Comparison of ENCODE assay signal across 11 mouse cellular contexts in the genomic region with DNA sequence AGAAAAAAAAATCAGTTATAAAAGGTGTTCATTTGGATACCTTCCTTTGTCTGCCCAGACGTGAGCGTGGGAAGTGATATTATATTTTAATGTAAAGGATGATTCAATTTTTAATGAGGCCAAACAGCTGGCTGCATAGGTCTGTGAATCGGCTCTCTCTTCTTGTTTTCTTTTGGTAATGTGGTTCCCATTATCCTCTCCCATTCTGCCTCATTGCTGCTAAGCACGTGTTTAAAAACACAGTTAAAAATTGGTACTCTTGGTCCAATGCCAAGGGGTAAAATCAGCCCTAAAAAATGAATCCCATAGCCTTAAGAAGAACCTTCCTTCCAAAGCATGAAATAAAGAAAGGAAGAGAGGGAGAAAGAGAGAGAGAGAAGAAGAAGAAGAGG. TPM values are rescaled to one million over a fixed set of nuclear protein-coding genes. Genes with fewer than 3 reads are reported as not detected.
DNase-seq lines count a peak whose midpoint lies in the region; ATAC-seq and TF ChIP-seq lines count a peak whose summit lies in the region.
"Had no signal": no experiment of that assay in that cellular context is flagged by ENCODE, and none has a peak within 500 bp of the region (broad histone marks: within the 10 kb centered on the region; RNA-seq: fewer than 3 reads in every experiment).

No protein-coding gene starts in this region.

- H3K9ac ChIP-seq in forebrain, embryonic 15.5 days (replicated peaks), result no peak overlapping the region
- no peak overlapping the region for H3K9ac ChIP-seq in forebrain, embryonic 11.5 days (ENCODE audit: low read length)
- H3K9ac ChIP-seq in kidney, postnatal 0 days (ENCODE audit: low read depth, low read length), result no peak overlapping the region
- no peak overlapping the region for H3K9ac ChIP-seq in neural tube, embryonic 15.5 days (replicated peaks)
- H3K9ac ChIP-seq: liver, embryonic 12.5 days had no signal

- no peak for TF ChIP-seq CTCF in kidney, postnatal 0 days (IDR thresholded peaks at IDR 0.05; ENCODE audit: low read depth)

- H3K27me3 ChIP-seq in forebrain, embryonic 15.5 days, result no peaks in the 10 kb centered on the region
- no peaks in the 10 kb centered on the region for H3K27me3 ChIP-seq in forebrain, embryonic 11.5 days (ENCODE audit: control insufficient read depth, insufficient read depth, low read length)
- H3K27me3 ChIP-seq in kidney, postnatal 0 days (ENCODE audit: insufficient read depth, low read length), result no peaks in the 10 kb centered on the region
- H3K27me3 ChIP-seq in embryonic facial prominence, embryonic 10.5 days (replicated peaks; ENCODE audit: low read depth, poor library complexity, severe bottlenecking), result no peaks in the 10 kb centered on the region
- no peaks in the 10 kb centered on the region for H3K27me3 ChIP-seq in neural tube, embryonic 15.5 days (replicated peaks)
- H3K27me3 ChIP-seq: liver, embryonic 12.5 days had no signal

- 18% methylated on average over 4 of the region's 4 CpGs for whole genome bisulfite sequencing in forebrain, embryonic 15.5 days
- 56% methylated on average over 4 of the region's 4 CpGs for WGBS in forebrain, embryonic 11.5 days
- 34% methylated on average over 4 of the region's 4 CpGs for WGBS in kidney, postnatal 0 days
- 52% methylated on average over 4 of the region's 4 CpGs for WGBS in embryonic facial prominence, embryonic 10.5 days
- WGBS in neural tube, embryonic 15.5 days, result 35% methylated on average over 4 of the region's 4 CpGs

- peaks cover 11% of the 10 kb centered on the region; the same call in 1 of the 2 replicates for H3K4me1 ChIP-seq in forebrain, embryonic 15.5 days
- no peaks in the 10 kb centered on the region for H3K4me1 ChIP-seq in forebrain, embryonic 11.5 days (replicated peaks; ENCODE audit: control insufficient read depth, insufficient read depth, low read length)
- no peaks in the 10 kb centered on the region for H3K4me1 ChIP-seq in kidney, postnatal 0 days (replicated peaks; ENCODE audit: insufficient read depth, low read length)
- peaks cover 10% of the 10 kb centered on the region; the same call in 1 of the 2 replicates for H3K4me1 ChIP-seq in embryonic facial prominence, embryonic 10.5 days
- peaks cover 11% of the 10 kb centered on the region; the same call in 1 of the 2 replicates for H3K4me1 ChIP-seq in neural tube, embryonic 15.5 days
- H3K4me1 ChIP-seq: liver, embryonic 12.5 days had no signal

- H3K4me2 ChIP-seq in forebrain, embryonic 15.5 days (replicated peaks), result no peak overlapping the region
- H3K4me2 ChIP-seq in forebrain, embryonic 11.5 days (ENCODE audit: low read depth, low read length, severe bottlenecking), result no peak overlapping the region
- H3K4me2 ChIP-seq in kidney, postnatal 0 days (ENCODE audit: low read length), result peak overlapping the region; percentile 13; the same call in 1 of the 2 replicates
- peak overlapping the region; percentile 13; the same call in 1 of the 2 replicates for H3K4me2 ChIP-seq in neural tube, embryonic 15.5 days
- H3K4me2 ChIP-seq: heart, embryonic 11.5 days; liver, embryonic 12.5 days had no signal

- H3K4me3 ChIP-seq in forebrain, embryonic 15.5 days, result no peak overlapping the region
- H3K4me3 ChIP-seq in forebrain, embryonic 11.5 days (ENCODE audit: low read depth, low read length), result no peak overlapping the region
- H3K4me3 ChIP-seq in kidney, postnatal 0 days (replicated peaks; ENCODE audit: low read depth, low read length), result no peak overlapping the region
- no peak overlapping the region for H3K4me3 ChIP-seq in embryonic facial prominence, embryonic 10.5 days
- no peak overlapping the region for H3K4me3 ChIP-seq in neural tube, embryonic 15.5 days (replicated peaks)
- H3K4me3 ChIP-seq: liver, embryonic 12.5 days had no signal

- no peak for DNase-seq in forebrain, embryonic 11.5 days (ENCODE audit: low spot score)
- no peak for DNase-seq in kidney, postnatal 0 days (ENCODE audit: low spot score)
- no peak for DNase-seq in kidney, postnatal 10 days
- no peak for DNase-seq in embryonic facial prominence, embryonic 10.5 days (ENCODE audit: low spot score)
- no peak for DNase-seq in adrenal gland, postnatal 4 days (ENCODE audit: low spot score in 2 of 2)
- no peak for DNase-seq in urinary bladder, adult 2 months (ENCODE audit: low spot score)
- DNase-seq: thymus, postnatal 14 days had no signal

- H3K36me3 ChIP-seq in forebrain, embryonic 15.5 days, result no peaks in the 10 kb centered on the region
- H3K36me3 ChIP-seq in forebrain, embryonic 11.5 days (ENCODE audit: control insufficient read depth, insufficient read depth, low read length), result no peaks in the 10 kb centered on the region
- no peaks in the 10 kb centered on the region for H3K36me3 ChIP-seq in kidney, postnatal 0 days (ENCODE audit: insufficient read depth, low read length)
- no peaks in the 10 kb centered on the region for H3K36me3 ChIP-seq in embryonic facial prominence, embryonic 10.5 days (replicated peaks)
- H3K36me3 ChIP-seq in neural tube, embryonic 15.5 days, result no peaks in the 10 kb centered on the region
- H3K36me3 ChIP-seq: liver, embryonic 12.5 days had no signal

- H3K27ac ChIP-seq in forebrain, embryonic 15.5 days (replicated peaks), result no peak overlapping the region
- H3K27ac ChIP-seq in forebrain, embryonic 11.5 days (ENCODE audit: low read depth, low read length), result no peak overlapping the region
- H3K27ac ChIP-seq in kidney, postnatal 0 days, result no peak overlapping the region
- H3K27ac ChIP-seq in embryonic facial prominence, embryonic 10.5 days (replicated peaks), result peak overlapping the region; percentile 57; the same call in 1 of the 2 replicates
- H3K27ac ChIP-seq in neural tube, embryonic 15.5 days (replicated peaks), result peak overlapping the region; percentile 43
- H3K27ac ChIP-seq: liver, embryonic 12.5 days had no signal

- no peaks in the 10 kb centered on the region for H3K9me3 ChIP-seq in forebrain, embryonic 15.5 days
- no peaks in the 10 kb centered on the region for H3K9me3 ChIP-seq in forebrain, embryonic 11.5 days (ENCODE audit: control insufficient read depth, low read length)
- H3K9me3 ChIP-seq in kidney, postnatal 0 days (replicated peaks; ENCODE audit: low read length), result no peaks in the 10 kb centered on the region
- H3K9me3 ChIP-seq in embryonic facial prominence, embryonic 10.5 days, result no peaks in the 10 kb centered on the region
- H3K9me3 ChIP-seq in neural tube, embryonic 15.5 days (replicated peaks), result no peaks in the 10 kb centered on the region
- H3K9me3 ChIP-seq: liver, embryonic 12.5 days had no signal

- ATAC-seq in forebrain, embryonic 15.5 days (replicated peaks), result peak; percentile 51; the same call in 1 of the 2 replicates
- ATAC-seq in forebrain, embryonic 11.5 days (replicated peaks; ENCODE audit: low FRiP score), result no peak
- ATAC-seq in kidney, postnatal 0 days (replicated peaks; ENCODE audit: low FRiP score, low read depth), result no peak
- no peak for ATAC-seq in neural tube, embryonic 15.5 days (ENCODE audit: low FRiP score)
- ATAC-seq: liver, embryonic 12.5 days had no signal

RNA-seq across cellular contexts. Expression of a gene that starts 17.1 kb away (rescaled TPM):
- polyA plus RNA-seq in forebrain, embryonic 15.5 days (2015; fragmentation: Nextera tagmentation; extraction: Ambion mirVana), result 0.49 and 1.6 TPM in 2 replicates
- 0.28 TPM in 1 of 2 replicates, not detected in the other for polyA plus RNA-seq in forebrain, embryonic 11.5 days (2014; fragmentation: Nextera tagmentation; extraction: Ambion mirVana)
- 17.3 and 18.5 TPM in 2 replicates for polyA plus RNA-seq in kidney, postnatal 0 days (2015; fragmentation: Nextera tagmentation; extraction: Ambion mirVana)
- 0.20 TPM in 1 of 2 replicates, not detected in the other for polyA plus RNA-seq in embryonic facial prominence, embryonic 10.5 days (2016; fragmentation: Nextera tagmentation; extraction: Ambion mirVana)
- 1.3 and 2.5 TPM in 2 replicates for polyA plus RNA-seq in neural tube, embryonic 15.5 days (2015; fragmentation: Nextera tagmentation; extraction: Ambion mirVana)
- 1 to 10 TPM; 5.2 to 6.7 TPM for total RNA-seq in adrenal gland, postnatal 4 days (2021)
- polyA plus RNA-seq in urinary bladder, adult 2 months (2012; rRNA removed), result 2.6 and 3.6 TPM in 2 replicates

Comparison
In these comparisons a context has a peak if more than half of its experiments do, and no peak if none do; other contexts are left out.
1. H3K27ac ChIP-seq: peak in embryonic facial prominence, embryonic 10.5 days (single experiment) and neural tube, embryonic 15.5 days (single experiment); none in forebrain, embryonic 15.5 days (single experiment), forebrain, embryonic 11.5 days (single experiment) and kidney, postnatal 0 days (single experiment).
2. H3K4me2 ChIP-seq: peak in kidney, postnatal 0 days (single experiment) and neural tube, embryonic 15.5 days (single experiment); none in forebrain, embryonic 15.5 days (single experiment) and forebrain, embryonic 11.5 days (single experiment).